Mouse (Mus musculus) 3134 (cell line): ENCODE measurements around the gene Myo18b.

Experiments
- DNase-seq: peaks from one replicate; pipeline ENCODE4 v3.0.0-alpha.2; 2011; ENCODE audit warnings: low spot score; ENCODE audit not compliant: insufficient read length; ENCODE audit errors: extremely low read depth

The Myo18b gene

DNA sequence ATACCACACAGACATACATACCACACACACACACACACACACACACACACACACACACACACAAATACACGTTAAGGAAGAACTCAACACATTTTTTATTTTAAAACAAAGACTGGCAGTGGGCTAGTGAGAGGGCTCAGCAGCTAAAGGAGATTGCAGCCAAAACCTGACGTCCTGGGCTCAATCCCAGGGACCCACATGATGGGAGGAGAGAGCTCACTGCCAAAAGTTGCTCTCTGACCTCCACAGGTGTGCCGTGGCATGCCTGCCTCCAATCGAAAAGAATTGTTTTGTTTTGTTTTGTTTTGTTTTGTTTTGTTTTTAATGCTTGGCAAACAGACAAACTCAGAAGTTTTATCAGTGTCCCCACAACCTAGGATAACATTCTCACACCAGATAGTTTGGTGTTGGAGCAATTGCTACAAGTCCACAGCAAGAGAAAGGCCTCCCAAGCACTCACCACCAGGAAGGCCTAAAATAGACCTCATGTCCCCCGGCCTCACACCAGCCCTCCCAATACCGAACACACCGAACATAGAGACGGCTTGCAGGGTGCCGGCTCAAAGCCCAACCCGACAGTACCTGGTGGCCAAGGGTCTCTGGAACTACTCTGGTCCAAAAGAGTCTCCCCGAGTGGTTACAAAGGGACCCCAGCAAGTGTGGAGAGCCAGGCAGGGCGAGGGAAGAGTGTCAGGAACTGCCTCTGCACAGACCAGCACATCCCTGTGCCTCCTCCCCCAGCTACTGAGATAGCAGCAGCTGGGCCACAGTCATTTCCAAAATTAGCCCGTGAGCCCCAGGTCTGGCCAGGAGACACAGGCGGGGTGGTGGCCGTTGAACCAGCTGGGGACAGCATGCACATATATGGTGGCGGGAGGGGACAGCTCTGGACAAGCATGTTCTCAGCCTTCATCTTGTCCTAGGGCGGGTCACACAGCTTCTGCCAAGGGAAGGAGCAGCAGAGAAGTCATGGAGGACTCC is at the start of gene Myo18b:
Gene Myo18b, minus strand, starts transcription at position 689 of the 981 bp plus-strand sequence.
- no peak for DNase-seq

- no peak for DNase-seq
Observed at GRCm38 (mm10) chr5:112945925-112946324, 49.8 kb upstream of the Myo18b start.

DNA sequence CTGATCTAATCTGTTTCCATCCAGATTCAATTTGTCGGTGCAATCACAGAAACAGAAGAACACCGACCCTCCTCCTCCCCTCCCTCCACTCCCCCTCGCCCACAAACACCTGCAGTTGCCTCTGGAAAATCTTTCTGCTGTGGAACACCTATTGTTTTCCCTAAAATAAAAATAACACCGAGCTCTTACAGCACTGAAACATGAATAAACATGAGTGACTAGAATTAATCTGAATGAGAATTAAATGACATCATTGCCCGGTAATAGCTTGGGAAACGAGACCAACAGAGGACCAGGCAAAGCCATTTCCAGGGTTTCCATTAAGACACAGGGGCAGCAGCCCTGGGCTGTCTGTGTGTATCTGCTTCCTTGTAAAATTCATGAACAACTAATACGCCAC is 46.1 kb upstream of the Myo18b start:
- no peak for DNase-seq

- DNase-seq = no peak
Observed at GRCm38 (mm10) chr5:112941001-112941400, 44.8 kb upstream of the Myo18b start.

GRCm38 (mm10) chr5:112936632-112937031 is 40.5 kb upstream of the Myo18b start:
- DNase-seq = no peak

GRCm38 (mm10) chr5:112935436-112935835 is 39.3 kb upstream of the Myo18b start:
- no peak for DNase-seq

- DNase-seq = no peak
Observed at GRCm38 (mm10) chr5:112932878-112933567, 36.9 kb upstream of the Myo18b start.

GRCm38 (mm10) chr5:112931901-112932300 is 35.7 kb upstream of the Myo18b start:
- no peak for DNase-seq

DNA sequence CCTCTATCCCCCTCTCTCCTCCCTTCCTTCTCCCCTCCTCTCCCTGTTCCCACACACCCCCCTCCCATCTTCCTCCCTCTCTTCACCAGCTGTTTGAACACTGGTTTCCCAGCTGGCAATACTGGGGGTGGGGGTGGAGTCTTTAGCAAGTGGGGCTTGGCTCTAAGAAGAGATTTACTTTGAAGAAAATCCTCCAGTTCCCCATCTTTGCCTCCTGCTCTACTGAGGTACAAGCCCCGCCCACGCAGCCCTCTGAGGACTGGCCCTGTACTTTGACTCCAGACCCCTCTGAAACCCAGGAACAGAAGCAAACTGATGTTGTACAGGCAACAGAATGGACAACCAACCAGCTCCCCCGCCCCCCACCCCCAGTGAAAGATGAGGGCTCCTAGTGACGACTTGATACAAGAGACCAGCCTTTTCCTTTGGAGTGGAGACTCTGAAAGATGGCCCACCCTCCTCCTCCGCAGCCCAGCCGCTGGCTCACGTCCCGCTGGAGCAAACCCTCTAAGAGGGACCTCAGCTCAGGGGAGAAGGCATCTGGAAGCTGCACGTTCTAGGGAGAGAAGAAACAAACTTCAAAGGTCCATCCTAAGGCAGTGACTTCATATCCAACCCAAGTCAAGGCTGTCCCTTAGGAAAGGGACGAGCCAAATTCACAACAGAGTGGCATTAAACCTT is 32.2 kb upstream of the Myo18b start:
- no peak for DNase-seq

DNA sequence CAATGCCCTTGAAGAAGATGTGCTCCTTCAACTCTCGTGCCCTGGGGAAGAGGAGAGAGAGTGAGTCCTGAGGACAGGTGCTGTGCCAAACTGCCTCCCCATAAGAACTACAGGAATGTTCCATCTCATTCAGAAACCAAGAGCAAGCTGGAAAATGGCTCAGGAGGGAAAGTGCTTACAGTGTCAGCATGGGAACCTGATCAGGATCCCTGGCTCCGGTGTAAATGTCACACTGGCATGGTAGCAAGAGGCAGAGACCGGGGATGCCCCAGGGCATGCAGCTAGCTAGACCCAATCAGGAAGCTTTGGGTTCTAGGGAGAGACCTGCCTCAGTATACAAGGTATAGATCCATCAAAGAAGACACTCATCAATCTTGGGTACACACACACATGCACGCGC is 29.3 kb upstream of the Myo18b start:
- no peak for DNase-seq

GRCm38 (mm10) chr5:112924806-112925205 is 28.6 kb upstream of the Myo18b start:
- DNase-seq = no peak

- no peak for DNase-seq
Observed at GRCm38 (mm10) chr5:112923841-112924240, 27.7 kb upstream of the Myo18b start.

DNA sequence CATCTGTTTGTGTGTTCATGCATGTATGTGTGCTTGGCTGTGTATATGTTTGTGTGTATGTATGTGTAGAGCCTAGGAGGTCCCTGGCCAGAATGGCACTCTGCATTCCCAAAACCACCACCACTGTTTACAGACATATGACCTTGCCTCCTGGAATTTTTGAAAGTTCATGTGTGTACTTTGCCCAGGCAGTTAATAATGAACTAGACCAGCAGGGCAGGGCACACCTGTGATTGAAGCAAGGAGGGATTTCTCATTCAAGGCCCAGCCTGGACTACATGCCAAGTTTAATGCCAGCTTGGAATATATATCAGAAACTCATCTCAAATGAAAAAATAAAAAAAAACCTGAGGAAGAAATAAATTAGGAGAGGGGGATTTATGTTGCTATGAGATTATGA is 25.8 kb upstream of the Myo18b start:
- DNase-seq = no peak

DNA sequence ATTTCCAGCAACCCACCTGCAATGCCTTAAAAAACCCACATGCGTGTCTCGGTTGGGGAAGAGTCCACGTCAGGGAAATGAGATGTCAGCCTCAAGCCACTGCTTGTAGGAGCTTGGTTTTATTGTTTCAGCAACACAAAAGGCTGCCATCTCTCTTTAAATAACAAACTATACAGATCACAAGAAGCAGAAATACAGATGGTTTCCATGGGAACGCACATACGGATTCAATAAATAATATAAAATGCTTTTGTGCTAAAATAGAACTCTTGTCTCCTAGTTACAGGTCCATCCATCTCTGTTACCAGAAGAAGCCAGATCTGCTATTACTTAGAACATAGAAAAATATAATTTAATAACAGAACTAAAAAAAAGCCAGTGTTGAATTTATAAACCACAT is 14.2 kb upstream of the Myo18b start:
- DNase-seq = no peak

DNA sequence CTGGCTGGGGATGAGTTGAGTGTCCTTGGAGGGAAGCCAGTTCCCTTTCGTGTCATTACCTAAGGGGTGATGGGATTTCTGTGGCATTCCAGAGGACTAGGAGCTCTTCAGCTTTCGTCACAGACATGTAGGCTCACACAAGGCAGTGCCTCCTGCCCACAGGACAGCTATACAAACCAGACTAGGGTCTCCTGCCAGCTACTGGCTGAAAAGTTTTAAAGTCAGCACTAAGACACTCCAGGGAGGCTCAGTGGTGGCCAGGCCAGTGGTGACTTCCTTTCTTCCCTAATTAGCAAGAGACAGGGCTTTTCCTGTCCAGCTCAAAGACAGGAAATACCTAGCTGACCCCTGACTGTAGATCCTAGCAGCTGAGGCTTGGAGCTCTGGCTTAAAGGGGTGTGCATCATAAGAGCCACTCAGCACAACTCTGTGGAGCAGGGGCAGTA is 12.0 kb upstream of the Myo18b start:
- no peak for DNase-seq

DNA sequence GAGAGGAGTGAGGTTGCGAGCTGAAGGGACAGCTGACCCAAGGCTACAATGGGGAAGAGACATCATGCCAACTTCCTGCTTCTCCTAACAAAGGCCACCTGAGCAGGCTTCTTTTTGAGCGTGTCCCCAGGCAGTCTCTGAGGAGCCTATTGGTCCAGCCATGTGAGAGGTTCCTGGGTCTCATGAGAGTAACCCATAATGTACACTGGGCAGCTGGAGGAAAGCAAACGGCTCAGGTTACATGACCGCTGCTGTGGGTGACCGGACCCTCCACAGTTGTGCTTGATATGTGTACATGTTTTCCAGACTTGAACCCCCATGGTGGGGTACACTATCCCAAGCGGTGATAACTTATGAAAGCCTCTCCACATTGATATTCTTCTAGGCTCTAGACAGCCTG is 11.3 kb upstream of the Myo18b start:
- no peak for DNase-seq

- DNase-seq = no peak
Observed at GRCm38 (mm10) chr5:112893462-112894060, 2.6 kb downstream of the Myo18b start.

DNA sequence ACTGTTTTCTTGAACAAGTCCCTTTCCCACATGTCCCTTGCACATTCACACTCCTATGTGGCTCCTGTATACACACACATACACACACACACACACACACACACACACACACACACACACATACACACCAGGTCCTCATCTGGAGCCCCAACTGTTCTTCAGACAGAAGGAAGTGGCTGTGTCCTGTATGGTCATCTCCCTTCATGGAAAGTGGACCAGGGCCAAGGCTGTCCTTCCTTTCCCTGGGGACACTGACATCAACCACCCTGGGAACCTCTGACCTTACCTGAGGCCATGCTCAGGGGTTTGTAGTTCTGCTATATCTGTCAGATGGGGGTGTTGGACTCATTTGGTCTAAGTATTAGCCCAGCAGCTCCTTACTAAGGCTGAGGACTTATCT is 3.8 kb downstream of the Myo18b start:
- DNase-seq = no peak

DNA sequence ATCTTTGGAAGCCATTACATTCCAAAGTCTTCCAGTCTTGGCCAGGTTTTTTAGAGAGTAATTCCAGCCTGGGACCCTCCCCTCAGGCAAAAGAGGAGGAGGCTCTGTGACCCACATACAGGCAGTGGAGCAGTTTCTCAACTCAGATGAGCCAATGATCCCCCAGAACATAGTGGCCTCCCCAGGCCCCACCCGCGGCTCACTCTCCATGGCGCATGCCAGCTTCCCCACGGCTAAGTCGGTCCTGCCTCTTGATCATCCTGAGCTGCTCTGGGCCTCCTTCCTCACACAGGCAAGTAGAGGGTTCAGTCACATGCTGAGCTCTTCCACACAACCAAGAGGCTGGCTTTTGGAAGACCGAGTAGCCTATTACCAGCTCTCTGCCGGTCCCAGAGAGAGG is 7.5 kb downstream of the Myo18b start:
- no peak for DNase-seq

DNA sequence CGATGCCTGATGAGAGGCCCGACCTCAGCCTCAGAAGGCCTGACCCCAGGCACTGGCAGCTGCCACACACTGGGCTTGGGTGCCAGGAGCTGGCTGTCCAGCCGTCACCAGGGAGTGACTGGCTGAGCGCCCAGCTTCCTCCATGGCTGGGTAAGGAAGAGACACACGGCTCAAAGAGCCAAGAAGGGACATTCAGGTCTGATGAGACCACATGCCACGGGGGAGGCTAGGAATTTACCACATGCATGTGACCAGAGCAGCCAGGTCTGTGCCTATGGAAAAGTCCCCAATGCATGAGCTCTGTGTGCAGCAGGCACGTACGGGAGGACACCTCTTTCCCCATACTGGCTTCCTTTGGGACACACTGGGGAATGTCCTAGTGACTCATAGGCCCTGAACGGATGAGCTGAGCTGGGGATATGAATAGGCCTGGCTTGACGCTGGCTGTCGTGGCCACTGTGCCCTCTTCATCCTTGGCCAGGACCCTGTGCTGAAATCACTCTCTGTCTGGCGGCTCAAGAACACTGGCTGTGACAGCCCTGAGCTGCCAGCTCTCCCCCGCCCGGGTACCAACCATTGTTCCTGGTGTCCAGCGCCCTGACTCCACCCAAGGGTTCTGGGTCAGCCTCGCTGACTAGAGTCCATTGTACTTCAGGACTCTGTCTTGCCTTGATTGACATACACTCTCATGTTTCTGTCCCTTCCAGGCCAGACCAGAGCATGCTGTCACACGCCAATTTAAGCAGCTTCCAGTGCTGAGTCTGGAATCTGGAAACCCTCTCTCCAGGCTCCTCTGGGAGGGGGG is 9.3 kb downstream of the Myo18b start:
- DNase-seq = peak; percentile 82
